ENCODE assay signal across 8 mouse cellular contexts in genomic region chr6:55392453-55392852, GRCm38 (mm10). TPM values are rescaled to one million over a fixed set of nuclear protein-coding genes. Genes with fewer than 3 reads are reported as not detected.
A peak's percentile ranks its signal among the peaks of the same experiment; 100 is the strongest.
DNase-seq lines count a peak whose midpoint lies in the region; ATAC-seq and TF ChIP-seq lines count a peak whose summit lies in the region.

No protein-coding gene starts in this region.

- H3K27ac ChIP-seq in intestine, embryonic 15.5 days, result no peak overlapping the region
- no peak overlapping the region for H3K27ac ChIP-seq in midbrain, embryonic 11.5 days (ENCODE audit: low read depth, low read length)
- H3K27ac ChIP-seq in spleen, adult 2 months (ENCODE audit: insufficient read depth, low read length), result no peak overlapping the region

- H3K4me2 ChIP-seq in intestine, embryonic 15.5 days (replicated peaks), result no peak overlapping the region
- no peak overlapping the region for H3K4me2 ChIP-seq in midbrain, embryonic 11.5 days

- TF ChIP-seq POLR2A in spleen, adult 2 months (IDR thresholded peaks at IDR 0.05; ENCODE audit: low read depth, low read length), result no peak

- intact Hi-C loops in left cerebral cortex, postnatal 14 days (cut with DNase I), result loop anchor here (2.0 to 10.0 kb wide), 2 partner anchors 112 to 562 kb away; no protein-coding TSS in a partner anchor

- peak; percentile 68 for ATAC-seq in intestine, embryonic 15.5 days
- peak; percentile 74 for ATAC-seq in midbrain, embryonic 11.5 days (ENCODE audit: low FRiP score)

- peak; percentile 68 to 89 for DNase-seq in adrenal gland, adult (ENCODE audit: inconsistent age in 2 of 2, low spot score in 1 of 2)
- DNase-seq in adrenal gland, adult 8-10 months, result no peak
- peak; percentile 94 to 97 for DNase-seq in cerebellum, postnatal 10 days
- DNase-seq in gastrocnemius, adult 8-10 months (ENCODE audit: low spot score in 2 of 2), result peak; percentile 54 to 56
- peak; percentile 61 to 83 for DNase-seq in left cerebral cortex, postnatal 14 days (ENCODE audit: low spot score in 2 of 2)
- DNase-seq in midbrain, embryonic 11.5 days (ENCODE audit: low spot score, missing footprints), result peak; percentile 99
- peak in 1 of 2 experiments; percentile 25 for DNase-seq in spleen, adult 2 months (ENCODE audit: low read depth in 1 of 2, low spot score in 2 of 2)

- H3K4me3 ChIP-seq in intestine, embryonic 15.5 days (replicated peaks), result no peak overlapping the region
- H3K4me3 ChIP-seq in midbrain, embryonic 11.5 days (ENCODE audit: low read depth, low read length), result no peak overlapping the region
- no peak overlapping the region for H3K4me3 ChIP-seq in spleen, adult 2 months (ENCODE audit: extremely low read depth, insufficient read depth, insufficient read length)

- H3K36me3 ChIP-seq in intestine, embryonic 15.5 days, result no peaks in the 10 kb centered on the region
- no peaks in the 10 kb centered on the region for H3K36me3 ChIP-seq in midbrain, embryonic 11.5 days (ENCODE audit: control insufficient read depth, insufficient read depth, low read length)
- no peaks in the 10 kb centered on the region for H3K36me3 ChIP-seq in spleen, adult 2 months (ENCODE audit: control insufficient read depth, insufficient read depth, low read length)

- no peaks in the 10 kb centered on the region for H3K9me3 ChIP-seq in intestine, embryonic 15.5 days
- no peaks in the 10 kb centered on the region for H3K9me3 ChIP-seq in midbrain, embryonic 11.5 days (ENCODE audit: control insufficient read depth, low read length)

- no peak overlapping the region for H3K9ac ChIP-seq in intestine, embryonic 15.5 days
- H3K9ac ChIP-seq in midbrain, embryonic 11.5 days (ENCODE audit: low read length), result no peak overlapping the region

- 6% methylated on average over 4 of the region's 4 CpGs for WGBS in intestine, embryonic 15.5 days
- 10% methylated on average over 4 of the region's 4 CpGs for WGBS in midbrain, embryonic 11.5 days
- WGBS in spleen, adult 2 months, result 11% methylated on average over 4 of the region's 4 CpGs

- peaks cover 15% of the 10 kb centered on the region for H3K4me1 ChIP-seq in intestine, embryonic 15.5 days (replicated peaks)
- peaks cover 10% of the 10 kb centered on the region for H3K4me1 ChIP-seq in midbrain, embryonic 11.5 days (ENCODE audit: control insufficient read depth, insufficient read depth, low read length)
- no peaks in the 10 kb centered on the region for H3K4me1 ChIP-seq in spleen, adult 2 months (ENCODE audit: control insufficient read depth, insufficient read depth, insufficient read length)

- H3K27me3 ChIP-seq in intestine, embryonic 15.5 days (replicated peaks), result no peaks in the 10 kb centered on the region
- H3K27me3 ChIP-seq in midbrain, embryonic 11.5 days (ENCODE audit: control insufficient read depth, insufficient read depth, low read length), result no peaks in the 10 kb centered on the region
- no peaks in the 10 kb centered on the region for H3K27me3 ChIP-seq in spleen, adult 2 months (ENCODE audit: control insufficient read depth, insufficient read depth, low read length)

- TF ChIP-seq CTCF in spleen, adult 2 months (IDR thresholded peaks at IDR 0.05; ENCODE audit: extremely low read depth, insufficient read depth, insufficient read length, insufficient replicate concordance), result peak; percentile 15; the same call in 1 of the 2 replicates

RNA-seq across cellular contexts. Expression of gene Ghrhr, which starts 16.4 kb away (rescaled TPM):
- not detected for total RNA-seq in adrenal gland, adult 8-10 months (2022)
- total RNA-seq in gastrocnemius, adult 8-10 months (2022), result not detected
- 0.23 and 0.34 TPM in 2 replicates for polyA plus RNA-seq in intestine, embryonic 15.5 days (2015; fragmentation: Nextera tagmentation; extraction: Ambion mirVana)
- total RNA-seq in left cerebral cortex, postnatal 14 days (2021), result not detected
- polyA plus RNA-seq in midbrain, embryonic 11.5 days (2014; fragmentation: Nextera tagmentation; extraction: Ambion mirVana), result not detected in 2 replicates
- polyA plus RNA-seq in spleen, adult 2 months (2012; rRNA removed), result 0.11 TPM in 1 of 2 replicates, not detected in the other

RNA-seq across cellular contexts. Expression of gene Aqp1, which starts 56.2 kb away (rescaled TPM):
- total RNA-seq in adrenal gland, adult 8-10 months (2022), result 10 to 100 TPM; 38.4 to 78.8 (median 49.7) TPM
- 100 to 1,000 TPM; 145 to 259 (median 191) TPM for total RNA-seq in gastrocnemius, adult 8-10 months (2022)
- polyA plus RNA-seq in intestine, embryonic 15.5 days (2015; fragmentation: Nextera tagmentation; extraction: Ambion mirVana), result 16.4 and 20.0 TPM in 2 replicates
- 1 to 10 TPM; 2.0 to 2.5 TPM for total RNA-seq in left cerebral cortex, postnatal 14 days (2021)
- 0.38 and 0.48 TPM in 2 replicates for polyA plus RNA-seq in midbrain, embryonic 11.5 days (2014; fragmentation: Nextera tagmentation; extraction: Ambion mirVana)
- polyA plus RNA-seq in spleen, adult 2 months (2012; rRNA removed), result 206 and 217 TPM in 2 replicates

RNA-seq across cellular contexts. Expression of gene Adcyap1r1, which starts 59.3 kb away (rescaled TPM):
- 10 to 100 TPM; 43.9 to 62.8 (median 50.4) TPM for total RNA-seq in adrenal gland, adult 8-10 months (2022)
- 1 to 10 TPM in 2 of 4 experiments, under 1 TPM in 2; 0.53 to 1.3 (median 0.90) TPM for total RNA-seq in gastrocnemius, adult 8-10 months (2022)
- polyA plus RNA-seq in intestine, embryonic 15.5 days (2015; fragmentation: Nextera tagmentation; extraction: Ambion mirVana), result 5.2 and 5.4 TPM in 2 replicates
- 100 to 1,000 TPM; 113 to 126 TPM for total RNA-seq in left cerebral cortex, postnatal 14 days (2021)
- 17.6 and 20.4 TPM in 2 replicates for polyA plus RNA-seq in midbrain, embryonic 11.5 days (2014; fragmentation: Nextera tagmentation; extraction: Ambion mirVana)
- polyA plus RNA-seq in spleen, adult 2 months (2012; rRNA removed), result 0.06 and 0.11 TPM in 2 replicates

Comparison
In these comparisons a context has a peak if more than half of its experiments do, and no peak if none do; other contexts are left out.
1. RNA of gene Aqp1, which starts 56.2 kb away (total RNA-seq): 145 to 259 TPM in gastrocnemius, adult 8-10 months and 38.4 to 78.8 TPM in adrenal gland, adult 8-10 months; 2.0 to 2.5 TPM in left cerebral cortex, postnatal 14 days; every median in the first group is over 10 times any median in the second.
2. RNA of gene Adcyap1r1, which starts 59.3 kb away (total RNA-seq): 113 to 126 TPM in left cerebral cortex, postnatal 14 days and 43.9 to 62.8 TPM in adrenal gland, adult 8-10 months; 0.53 to 1.3 TPM in gastrocnemius, adult 8-10 months; every median in the first group is over 10 times any median in the second.